Mouse (Mus musculus): ENCODE results near the gene C2cd2l. TPM values are rescaled to one million over a fixed set of nuclear protein-coding genes. Genes with fewer than 3 reads are reported as not detected.
"Not testable (repeated sequence)": the region's sequence is repeated elsewhere in the genome, so short reads cannot be mapped to it uniquely, and the experiment has no call there.

The C2cd2l gene
- polyA plus RNA-seq, 1 experiment from 2014 or later: 5.8 TPM

GRCm38 (mm10) chr9:44307248-44307647 lies 12.8 kb downstream of the C2cd2l start:
- no peak overlapping the region for H3K4me3 ChIP-seq (ENCODE audit: low read depth, low read length)
- ATAC-seq (replicated peaks; ENCODE audit: insufficient number of reproducible peaks, low FRiP score, low TSS enrichment, low read depth) (no peak), DNase-seq (ENCODE audit: low spot score) (no peak)
- H3K9me3 ChIP-seq (replicated peaks; ENCODE audit: control insufficient read depth, low read length): no peaks in the 10 kb centered on the region
- no peaks in the 10 kb centered on the region for H3K36me3 ChIP-seq (replicated peaks; ENCODE audit: control insufficient read depth, insufficient read depth, low read depth, low read length)
- no peaks in the 10 kb centered on the region for H3K27me3 ChIP-seq (ENCODE audit: control insufficient read depth, insufficient read depth, low read length)
- H3K4me2 ChIP-seq (ENCODE audit: low read depth, low read length): no peak overlapping the region
- 85% methylated on average over 2 of the region's 2 CpGs for WGBS
- no peaks in the 10 kb centered on the region; the same call in 1 of the 2 replicates for H3K4me1 ChIP-seq (ENCODE audit: control insufficient read depth, insufficient read depth, low read length)
- no peak overlapping the region for H3K27ac ChIP-seq (replicated peaks; ENCODE audit: low read depth, low read length)
- no peak overlapping the region for H3K9ac ChIP-seq (replicated peaks; ENCODE audit: low read length)

DNA sequence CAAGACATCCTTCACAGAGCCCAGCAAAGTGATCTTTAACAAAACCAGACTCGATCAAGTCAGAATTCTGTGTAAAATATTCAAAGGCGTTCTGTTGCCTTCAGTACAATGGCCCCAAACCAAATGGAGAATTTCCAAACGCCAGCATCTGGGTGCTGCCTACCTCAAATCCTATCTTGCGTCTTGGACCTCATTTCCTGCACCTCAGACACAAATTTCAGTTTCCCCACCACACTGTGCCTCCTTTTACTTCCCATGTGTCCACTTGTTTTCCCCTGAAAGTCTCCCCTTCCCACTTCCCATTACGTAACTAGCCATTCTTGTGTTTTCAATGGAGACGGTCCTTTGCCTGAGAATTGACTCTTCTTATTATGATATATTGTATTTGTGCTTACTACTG lies 13.6 kb downstream of the C2cd2l start:
- Histone ChIP-seq H3K4me2 (ENCODE audit: low read depth, low read length) (no peak overlapping the region), H3K27ac (replicated peaks; ENCODE audit: low read depth, low read length) (no peak overlapping the region), H3K9ac (replicated peaks; ENCODE audit: low read length) (no peak overlapping the region), H3K4me3 (ENCODE audit: low read depth, low read length) (no peak overlapping the region), H3K36me3 (replicated peaks; ENCODE audit: control insufficient read depth, insufficient read depth, low read depth, low read length) (no peaks in the 10 kb centered on the region), H3K4me1 (ENCODE audit: control insufficient read depth, insufficient read depth, low read length) (no peaks in the 10 kb centered on the region; the same call in 1 of the 2 replicates), H3K27me3 (ENCODE audit: control insufficient read depth, insufficient read depth, low read length) (no peaks in the 10 kb centered on the region), H3K9me3 (replicated peaks; ENCODE audit: control insufficient read depth, low read length) (no peaks in the 10 kb centered on the region)
- ATAC-seq (replicated peaks; ENCODE audit: insufficient number of reproducible peaks, low FRiP score, low TSS enrichment, low read depth) (no peak), DNase-seq (ENCODE audit: low spot score) (no peak)
- 91% methylated on average over 6 of the region's 6 CpGs for WGBS

DNA sequence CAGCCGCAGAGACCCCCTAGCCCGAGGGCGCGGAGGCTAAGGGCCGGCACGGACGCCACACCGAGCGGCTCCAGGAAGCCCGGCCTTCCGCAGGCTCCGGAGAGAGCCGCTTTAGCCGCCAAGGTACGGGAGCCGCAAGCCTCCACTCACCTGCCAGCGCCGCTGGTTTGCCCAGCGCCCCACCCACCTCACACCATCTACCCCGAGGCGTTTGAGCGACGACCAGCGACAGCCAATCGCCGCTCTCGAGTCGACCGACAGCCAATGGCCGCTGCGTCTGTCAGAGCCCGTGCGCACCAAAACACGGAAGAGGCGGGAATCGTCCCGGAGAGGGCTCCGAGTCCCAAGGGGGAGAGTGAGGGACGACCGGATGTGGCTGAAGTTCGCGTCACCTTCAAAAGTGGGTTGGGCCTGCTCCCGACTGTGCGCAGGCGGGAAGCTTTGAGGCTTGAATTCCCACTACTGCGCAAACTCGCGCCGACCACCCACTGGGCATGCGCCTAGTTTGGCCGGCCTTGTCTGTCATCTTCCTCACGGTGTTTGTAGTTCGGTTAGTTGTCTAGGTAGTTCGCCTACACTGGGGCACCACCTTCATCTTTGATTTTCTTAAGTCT lies 14.5 kb downstream of the C2cd2l start, which contains the start of gene Hinfp:
Hinfp (minus strand) TSS at position 206 of the 614 bp plus-strand sequence.
- 0 out of 2 replicates have a peak within 1 kb of the TSS, but pooled peaks have one; percentile 13 for H3K27ac ChIP-seq (replicated peaks; ENCODE audit: low read depth, low read length)
- H3K9ac ChIP-seq (replicated peaks; ENCODE audit: low read length): peak within 1 kb of the TSS; percentile 80
- no peaks in the 10 kb centered on the region for H3K9me3 ChIP-seq (replicated peaks; ENCODE audit: control insufficient read depth, low read length)
- WGBS: under 1% methylated on average over 49 of the region's 54 CpGs
- H3K4me2 ChIP-seq (ENCODE audit: low read depth, low read length): peak within 1 kb of the TSS; percentile 72
- ATAC-seq (replicated peaks; ENCODE audit: insufficient number of reproducible peaks, low FRiP score, low TSS enrichment, low read depth) (peak; percentile 99), DNase-seq (ENCODE audit: low spot score) (peak; percentile 100)
- H3K4me3 ChIP-seq (ENCODE audit: low read depth, low read length): peak within 1 kb of the TSS; percentile 88
- H3K4me1 ChIP-seq (ENCODE audit: control insufficient read depth, insufficient read depth, low read length): no peaks in the 10 kb centered on the region; the same call in 1 of the 2 replicates
- no peaks in the 10 kb centered on the region for H3K27me3 ChIP-seq (ENCODE audit: control insufficient read depth, insufficient read depth, low read length)
- no peaks in the 10 kb centered on the region for H3K36me3 ChIP-seq (replicated peaks; ENCODE audit: control insufficient read depth, insufficient read depth, low read depth, low read length)

GRCm38 (mm10) chr9:44300001-44300400 lies 20.1 kb downstream of the C2cd2l start:
- not testable (repeated sequence) for H3K27me3 ChIP-seq (ENCODE audit: control insufficient read depth, insufficient read depth, low read length)
- peaks cover 18% of the 10 kb centered on the region for H3K36me3 ChIP-seq (replicated peaks; ENCODE audit: control insufficient read depth, insufficient read depth, low read depth, low read length)
- 96% methylated on average over 3 of the region's 3 CpGs for WGBS

GRCm38 (mm10) chr9:44292490-44292889 lies 27.6 kb downstream of the C2cd2l start:
- Histone ChIP-seq H3K36me3 (replicated peaks; ENCODE audit: control insufficient read depth, insufficient read depth, low read depth, low read length) (peaks cover 13% of the 10 kb centered on the region), H3K27me3 (ENCODE audit: control insufficient read depth, insufficient read depth, low read length) (peaks cover 3% of the 10 kb centered on the region; the same call in 1 of the 2 replicates), H3K4me2 (ENCODE audit: low read depth, low read length) (no peak overlapping the region), H3K4me1 (ENCODE audit: control insufficient read depth, insufficient read depth, low read length) (no peaks in the 10 kb centered on the region; the same call in 1 of the 2 replicates), H3K9me3 (replicated peaks; ENCODE audit: control insufficient read depth, low read length) (no peaks in the 10 kb centered on the region), H3K9ac (replicated peaks; ENCODE audit: low read length) (no peak overlapping the region), H3K27ac (replicated peaks; ENCODE audit: low read depth, low read length) (no peak overlapping the region), H3K4me3 (ENCODE audit: low read depth, low read length) (no peak overlapping the region)
- 66% methylated on average over 3 of the region's 3 CpGs for WGBS
- DNase-seq (ENCODE audit: low spot score) (peak; percentile 49), ATAC-seq (replicated peaks; ENCODE audit: insufficient number of reproducible peaks, low FRiP score, low TSS enrichment, low read depth) (no peak)

More at GRCm38 (mm10) chr9:44300001-44300400, 20.1 kb downstream of the C2cd2l start:
- not testable (repeated sequence) for H3K9me3 ChIP-seq (replicated peaks; ENCODE audit: control insufficient read depth, low read length); H3K9ac ChIP-seq (replicated peaks; ENCODE audit: low read length); H3K4me1 ChIP-seq (ENCODE audit: control insufficient read depth, insufficient read depth, low read length); ATAC-seq (replicated peaks; ENCODE audit: insufficient number of reproducible peaks, low FRiP score, low TSS enrichment, low read depth); H3K27ac ChIP-seq (replicated peaks; ENCODE audit: low read depth, low read length); DNase-seq (ENCODE audit: low spot score); H3K4me2 ChIP-seq (ENCODE audit: low read depth, low read length); H3K4me3 ChIP-seq (ENCODE audit: low read depth, low read length)

- Histone ChIP-seq H3K36me3 (replicated peaks; ENCODE audit: control insufficient read depth, insufficient read depth, low read depth, low read length) (no peaks in the 10 kb centered on the region), H3K4me3 (ENCODE audit: low read depth, low read length) (no peak overlapping the region), H3K4me1 (ENCODE audit: control insufficient read depth, insufficient read depth, low read length) (no peaks in the 10 kb centered on the region; the same call in 1 of the 2 replicates), H3K9me3 (replicated peaks; ENCODE audit: control insufficient read depth, low read length) (no peaks in the 10 kb centered on the region), H3K9ac (replicated peaks; ENCODE audit: low read length) (peak overlapping the region; percentile 35; the same call in 1 of the 2 replicates), H3K27me3 (ENCODE audit: control insufficient read depth, insufficient read depth, low read length) (peaks cover 7% of the 10 kb centered on the region), H3K4me2 (ENCODE audit: low read depth, low read length) (no peak overlapping the region; the same call in 1 of the 2 replicates), H3K27ac (replicated peaks; ENCODE audit: low read depth, low read length) (no peak overlapping the region)
- WGBS: 6% methylated on average over 11 of the region's 11 CpGs
- ATAC-seq (replicated peaks; ENCODE audit: insufficient number of reproducible peaks, low FRiP score, low TSS enrichment, low read depth) (no peak), DNase-seq (ENCODE audit: low spot score) (peak; percentile 19)
These were observed 31.2 kb downstream of the C2cd2l start for GRCm38 (mm10) chr9:44288959-44289291.

GRCm38 (mm10) chr9:44288076-44288958 lies 31.8 kb downstream of the C2cd2l start, which contains the start of gene Abcg4:
Gene Abcg4, minus strand, starts transcription at chr9:44288615.
- Histone ChIP-seq H3K36me3 (replicated peaks; ENCODE audit: control insufficient read depth, insufficient read depth, low read depth, low read length) (no peaks in the 10 kb centered on the region), H3K27me3 (ENCODE audit: control insufficient read depth, insufficient read depth, low read length) (peaks cover 7% of the 10 kb centered on the region), H3K27ac (replicated peaks; ENCODE audit: low read depth, low read length) (no peak within 1 kb of the TSS), H3K9ac (replicated peaks; ENCODE audit: low read length) (peak within 1 kb of the TSS; percentile 70), H3K4me2 (ENCODE audit: low read depth, low read length) (peak within 1 kb of the TSS; percentile 97), H3K4me3 (ENCODE audit: low read depth, low read length) (peak within 1 kb of the TSS; percentile 58), H3K9me3 (replicated peaks; ENCODE audit: control insufficient read depth, low read length) (no peaks in the 10 kb centered on the region), H3K4me1 (ENCODE audit: control insufficient read depth, insufficient read depth, low read length) (no peaks in the 10 kb centered on the region; the same call in 1 of the 2 replicates)
- peak; percentile 77 for ATAC-seq (replicated peaks; ENCODE audit: insufficient number of reproducible peaks, low FRiP score, low TSS enrichment, low read depth)
- peak; percentile 59 for DNase-seq (ENCODE audit: low spot score)
- WGBS: 1% methylated on average over 38 of the region's 38 CpGs
